Mouse (Mus musculus) forebrain, embryonic 15.5 days (tissue): ENCODE results near the gene Slc39a9. TPM values are rescaled to one million over a fixed set of nuclear protein-coding genes. Genes with fewer than 3 reads are reported as not detected.
A peak's percentile ranks its signal among the peaks of the same experiment; 100 is the strongest.

Experiments
- ATAC-seq: fragments of 200-750 bp; cut with Nextera tagmentation; replicated peaks from 2 replicates; pipeline ENCODE4 v1.8.0; 2017; ENCODE audit warnings: mild to moderate bottlenecking, moderate TSS enrichment, moderate library complexity
- H3K27ac ChIP-seq: fragments of 300-500 bp; sonication (generic); replicated peaks from 2 replicates; pipeline ENCODE4 v1.5.1; 2015; ENCODE audit warnings: mild to moderate bottlenecking, inconsistent platforms
- H3K27me3 ChIP-seq: fragments of 300-500 bp; sonication (generic); 2 replicates; pipeline ENCODE4 v1.6.1; 2015; ENCODE audit warnings: inconsistent platforms
- H3K36me3 ChIP-seq: fragments of 300-500 bp; sonication (generic); 2 replicates; pipeline ENCODE4 v1.6.1; 2015; ENCODE audit warnings: mild to moderate bottlenecking, inconsistent platforms
- H3K4me1 ChIP-seq: fragments of 300-500 bp; sonication (generic); 2 replicates; pipeline ENCODE4 v1.6.1; 2015; ENCODE audit warnings: inconsistent platforms
- H3K4me2 ChIP-seq: fragments of 300-500 bp; sonication (generic); replicated peaks from 2 replicates; pipeline ENCODE4 v1.6.1; 2015; ENCODE audit warnings: mild to moderate bottlenecking, inconsistent platforms
- H3K4me3 ChIP-seq: fragments of 300-500 bp; sonication (generic); 2 replicates; pipeline ENCODE4 v1.5.1; 2015; ENCODE audit warnings: mild to moderate bottlenecking, inconsistent platforms
- H3K9ac ChIP-seq: fragments of 300-500 bp; sonication (generic); replicated peaks from 2 replicates; pipeline ENCODE4 v1.6.1; 2015; ENCODE audit warnings: mild to moderate bottlenecking, inconsistent platforms
- H3K9me3 ChIP-seq: fragments of 300-500 bp; sonication (generic); 2 replicates; pipeline ENCODE4 v1.6.1; 2016; ENCODE audit warnings: inconsistent platforms
- WGBS: fragments of 180-500 bp; shearing (Covaris S2); methylation state at CpG from one replicate; pipeline ENCODE4 v1.1.7; 2015; ENCODE audit warnings: mixed read lengths; 5-methylcytosine and 5-hydroxymethylcytosine counted together
- polyA plus RNA-seq: library from polyadenylated mRNA; unstranded; fragments of >200 nt; fragmentation: Nextera tagmentation; extraction: Ambion mirVana; gene quantifications from 2 replicates; pipeline ENCODE4 v1.2.1, GENCODE M21; 2015

The Slc39a9 gene
- polyA plus RNA-seq, 1 experiment from 2014 or later = 26.0 TPM

DNA sequence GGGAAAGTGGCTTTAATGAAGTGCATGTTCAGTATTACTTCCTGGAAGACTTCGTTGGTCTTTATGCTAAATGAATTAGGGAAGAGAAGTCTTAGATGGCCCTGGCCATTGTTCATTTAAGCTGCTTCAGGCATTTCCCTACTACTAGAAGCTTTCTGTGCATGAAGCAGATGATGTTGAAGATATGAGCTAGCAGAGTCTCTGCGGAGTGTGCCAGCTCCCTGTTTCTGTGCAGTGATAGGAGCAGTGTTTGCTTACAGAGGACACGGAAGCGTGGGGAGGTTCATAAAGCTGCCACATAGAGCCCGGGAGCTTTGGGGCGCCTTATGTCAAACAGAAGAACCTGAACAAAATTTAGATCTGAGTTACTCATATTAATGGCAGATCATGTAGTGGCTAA lies 15.0 kb downstream of the Slc39a9 start:
- WGBS = 80% methylated on average over 6 of the region's 6 CpGs
- Histone ChIP-seq H3K4me1 (peaks cover 16% of the 10 kb centered on the region), H3K9me3 (no peaks in the 10 kb centered on the region), H3K27ac (no peak overlapping the region), H3K9ac (no peak overlapping the region), H3K4me3 (no peak overlapping the region), H3K4me2 (no peak overlapping the region), H3K36me3 (0 out of 2 replicates have a peak, but pooled peaks cover 6% of the 10 kb centered on the region), H3K27me3 (no peaks in the 10 kb centered on the region)
- ATAC-seq = no peak

DNA sequence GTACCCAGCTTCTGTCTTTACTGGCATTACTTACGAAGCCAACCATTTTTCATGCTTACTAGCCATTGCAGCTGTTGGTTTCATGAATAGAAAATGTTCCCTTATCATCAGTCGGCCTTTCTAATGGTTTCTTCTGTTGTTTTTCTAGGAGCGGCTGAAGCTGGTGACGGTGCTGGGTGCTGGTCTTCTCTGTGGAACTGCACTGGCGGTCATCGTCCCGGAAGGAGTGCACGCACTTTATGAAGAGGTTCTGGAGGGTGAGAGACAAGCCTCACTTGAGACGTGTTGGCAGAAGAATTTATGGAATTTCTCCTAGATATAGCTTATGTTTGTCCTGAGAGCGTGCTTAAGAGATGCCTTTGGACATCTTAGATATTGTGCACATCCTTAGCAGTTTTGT lies 18.6 kb downstream of the Slc39a9 start:
- H3K27ac ChIP-seq = no peak overlapping the region
- 95% methylated on average over 10 of the region's 10 CpGs for WGBS
- peaks cover 15% of the 10 kb centered on the region; the same call in 1 of the 2 replicates for H3K36me3 ChIP-seq
- no peak for ATAC-seq
- no peak overlapping the region for H3K9ac ChIP-seq
- no peak overlapping the region for H3K4me2 ChIP-seq
- H3K4me3 ChIP-seq = no peak overlapping the region
- H3K27me3 ChIP-seq = no peaks in the 10 kb centered on the region
- peaks cover 11% of the 10 kb centered on the region for H3K4me1 ChIP-seq
- no peaks in the 10 kb centered on the region for H3K9me3 ChIP-seq

DNA sequence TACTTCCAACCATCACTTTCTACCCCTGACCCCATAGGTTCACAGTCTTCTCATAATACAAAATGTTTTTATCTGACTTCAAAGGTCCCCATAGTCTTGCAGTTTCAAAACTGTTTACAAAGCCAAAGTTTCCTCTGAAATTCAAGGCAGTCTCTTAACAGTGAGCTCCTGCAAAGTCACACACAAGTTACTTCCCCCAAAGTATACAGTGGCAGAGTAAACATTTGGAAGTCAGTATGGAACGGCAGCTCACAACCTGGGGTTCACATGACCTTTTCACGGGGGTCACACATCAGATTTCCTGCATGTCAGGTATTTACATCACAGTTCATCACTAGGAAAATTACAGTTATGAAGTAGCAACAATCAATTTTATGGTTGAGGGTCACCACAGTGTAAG lies 20.3 kb downstream of the Slc39a9 start:
- H3K27ac ChIP-seq = no peak overlapping the region
- H3K4me3 ChIP-seq = no peak overlapping the region
- 92% methylated on average over 2 of the region's 2 CpGs for WGBS
- H3K9ac ChIP-seq = no peak overlapping the region
- no peaks in the 10 kb centered on the region for H3K27me3 ChIP-seq
- H3K9me3 ChIP-seq = no peaks in the 10 kb centered on the region
- H3K4me2 ChIP-seq = no peak overlapping the region
- H3K36me3 ChIP-seq = peaks cover 20% of the 10 kb centered on the region; the same call in 1 of the 2 replicates
- no peak for ATAC-seq
- peaks cover 6% of the 10 kb centered on the region for H3K4me1 ChIP-seq

DNA sequence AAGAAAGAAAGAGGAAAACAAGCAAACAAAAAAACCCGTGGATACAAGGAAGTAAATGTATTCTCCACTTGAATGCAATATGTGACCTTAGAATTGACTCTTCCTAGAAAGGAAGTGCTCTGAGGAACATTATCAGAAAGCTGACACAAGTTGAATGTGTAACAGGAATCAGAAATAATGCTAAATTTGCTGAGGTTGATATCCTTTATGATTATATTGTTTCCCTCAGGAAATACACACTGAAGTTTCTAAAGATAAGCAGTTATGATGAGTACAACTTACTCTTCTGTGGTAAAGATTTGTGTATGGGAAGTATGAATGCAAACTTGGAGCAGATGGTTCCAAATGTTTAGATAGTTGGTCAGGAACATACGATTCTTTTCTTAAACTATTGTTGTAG lies 24.7 kb downstream of the Slc39a9 start:
- Histone ChIP-seq H3K4me2 (no peak overlapping the region), H3K27me3 (no peaks in the 10 kb centered on the region), H3K4me3 (no peak overlapping the region), H3K27ac (no peak overlapping the region), H3K9me3 (no peaks in the 10 kb centered on the region), H3K36me3 (peaks cover 17% of the 10 kb centered on the region), H3K9ac (no peak overlapping the region), H3K4me1 (no peaks in the 10 kb centered on the region)
- 77% methylated on average over 2 of the region's 2 CpGs for WGBS
- ATAC-seq = no peak

DNA sequence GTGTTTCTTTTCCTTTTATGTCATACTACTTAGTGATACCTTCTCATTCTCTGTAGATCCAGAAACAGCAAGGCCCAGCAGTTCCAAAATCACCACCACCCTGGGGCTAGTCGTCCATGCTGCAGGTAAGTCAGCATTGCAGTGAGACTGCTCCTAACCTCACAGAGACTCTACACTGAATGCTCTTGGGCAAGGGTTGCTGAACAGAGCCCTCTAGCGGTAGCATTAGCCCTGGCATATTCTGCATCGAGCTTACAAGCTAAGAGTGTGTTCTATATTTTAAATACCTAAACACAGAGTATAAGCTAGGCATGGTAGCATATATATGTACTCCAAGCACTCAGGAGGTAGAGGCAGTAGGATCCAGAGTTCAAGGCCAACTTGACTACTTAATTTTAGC lies 29.5 kb downstream of the Slc39a9 start:
- 15% methylated on average over 3 of the region's 3 CpGs for WGBS
- peaks cover 30% of the 10 kb centered on the region for H3K36me3 ChIP-seq

DNA sequence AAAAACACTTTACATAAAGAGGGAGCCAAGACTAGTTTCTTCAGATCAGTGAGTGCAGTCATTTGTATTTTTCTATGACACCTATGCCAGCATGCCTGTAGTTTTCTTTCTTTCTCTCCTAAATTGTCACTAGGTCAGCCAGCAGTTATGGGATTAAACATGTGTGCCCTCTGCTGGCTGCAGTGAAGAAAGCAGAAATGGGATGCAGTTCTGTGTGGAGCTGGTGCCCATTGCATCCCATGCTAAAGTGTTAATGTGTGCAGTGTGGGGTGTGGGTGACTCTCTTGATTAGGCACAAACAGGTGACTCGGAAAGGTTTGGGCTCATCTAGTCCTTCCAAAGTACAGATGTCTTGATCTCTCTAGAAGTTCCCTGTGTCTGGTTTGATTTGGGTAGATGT lies 37.7 kb downstream of the Slc39a9 start:
- WGBS = 88% methylated on average over 1 of the region's 1 CpGs
- Histone ChIP-seq H3K27ac (no peak overlapping the region), H3K27me3 (no peaks in the 10 kb centered on the region), H3K9me3 (no peaks in the 10 kb centered on the region), H3K4me3 (no peak overlapping the region), H3K4me1 (no peaks in the 10 kb centered on the region), H3K36me3 (peaks cover 10% of the 10 kb centered on the region), H3K9ac (no peak overlapping the region), H3K4me2 (no peak overlapping the region)
- no peak for ATAC-seq

More for the DNA sequence above, 29.5 kb downstream of the Slc39a9 start:
- ATAC-seq = no peak
- Histone ChIP-seq H3K9me3 (no peaks in the 10 kb centered on the region), H3K4me2 (no peak overlapping the region), H3K4me1 (no peaks in the 10 kb centered on the region), H3K9ac (no peak overlapping the region), H3K4me3 (no peak overlapping the region), H3K27ac (no peak overlapping the region), H3K27me3 (no peaks in the 10 kb centered on the region)

DNA sequence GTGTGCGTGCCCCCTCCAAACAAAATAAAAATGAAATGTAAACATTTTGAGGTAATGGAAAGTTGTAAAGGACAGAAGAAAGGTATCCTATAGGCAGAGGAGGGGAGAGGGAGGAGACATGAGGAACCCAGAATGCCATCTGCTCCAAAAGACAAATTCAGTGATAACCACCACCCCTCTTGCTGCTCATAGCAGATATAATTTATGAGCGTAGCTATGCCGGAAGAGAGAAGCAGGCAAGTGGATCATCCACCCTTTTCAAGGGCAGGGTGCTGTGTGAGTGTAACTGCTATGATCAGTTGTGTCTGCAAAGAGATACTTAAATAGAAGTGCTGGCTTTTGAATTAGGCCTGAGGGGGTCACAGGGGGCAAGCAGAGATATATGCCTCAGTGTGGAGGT lies 39.9 kb downstream of the Slc39a9 start:
- no peak overlapping the region for H3K4me3 ChIP-seq
- ATAC-seq = no peak

DNA sequence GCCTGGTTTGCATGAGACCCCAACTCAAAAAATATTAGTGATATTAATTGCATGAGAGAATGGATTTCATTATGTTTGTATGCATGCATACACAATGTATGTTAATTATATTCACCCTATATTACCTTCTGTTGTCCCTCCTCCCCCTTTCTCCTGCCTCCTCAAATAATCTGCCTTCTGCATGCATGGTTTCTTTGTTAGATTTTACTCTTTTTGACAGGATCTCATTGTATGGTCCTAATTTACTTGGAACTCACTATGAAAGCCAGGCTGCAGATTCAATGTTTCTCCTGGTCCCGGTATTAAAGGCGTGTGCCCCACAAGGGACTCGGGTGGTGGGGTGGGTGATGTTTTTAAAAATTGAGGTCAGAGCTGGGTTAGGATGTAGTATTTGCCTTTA lies 40.6 kb downstream of the Slc39a9 start:
- Histone ChIP-seq H3K4me1 (peaks cover 8% of the 10 kb centered on the region; the same call in 1 of the 2 replicates), H3K36me3 (no peaks in the 10 kb centered on the region; the same call in 1 of the 2 replicates), H3K4me2 (no peak overlapping the region), H3K27ac (no peak overlapping the region), H3K9me3 (no peaks in the 10 kb centered on the region), H3K4me3 (no peak overlapping the region), H3K27me3 (no peaks in the 10 kb centered on the region), H3K9ac (no peak overlapping the region)
- 64% methylated on average over 3 of the region's 3 CpGs for WGBS
- no peak for ATAC-seq

More for the DNA sequence above, 39.9 kb downstream of the Slc39a9 start:
- Histone ChIP-seq H3K27ac (no peak overlapping the region), H3K27me3 (no peaks in the 10 kb centered on the region), H3K9me3 (no peaks in the 10 kb centered on the region), H3K4me2 (no peak overlapping the region), H3K9ac (no peak overlapping the region), H3K36me3 (no peaks in the 10 kb centered on the region; the same call in 1 of the 2 replicates), H3K4me1 (peaks cover 8% of the 10 kb centered on the region; the same call in 1 of the 2 replicates)
- 96% methylated on average over 3 of the region's 3 CpGs for WGBS

DNA sequence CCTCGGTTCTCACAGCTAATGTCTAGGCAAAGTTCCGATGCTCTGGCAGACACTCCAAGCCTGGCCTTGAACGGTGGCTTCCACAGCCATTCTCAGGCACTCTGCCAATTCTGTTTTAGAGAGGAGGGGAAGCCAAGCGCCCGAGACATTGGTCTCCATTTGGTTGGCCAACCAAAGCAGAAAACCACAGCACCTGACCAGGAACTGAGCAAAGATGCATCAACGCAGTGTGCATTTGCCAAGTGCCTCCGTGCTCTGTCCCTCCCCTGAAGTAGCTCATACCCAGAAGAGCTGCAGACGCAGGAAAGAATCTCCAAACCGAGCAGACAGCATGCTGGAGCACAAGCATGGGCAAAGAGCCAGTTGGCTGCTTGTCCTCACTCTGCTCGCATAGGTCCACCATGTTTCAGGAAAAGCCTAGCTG lies 44.1 kb downstream of the Slc39a9 start:
- WGBS = 49% methylated on average over 10 of the region's 10 CpGs
- Histone ChIP-seq H3K4me2 (no peak overlapping the region), H3K4me3 (no peak overlapping the region)

DNA sequence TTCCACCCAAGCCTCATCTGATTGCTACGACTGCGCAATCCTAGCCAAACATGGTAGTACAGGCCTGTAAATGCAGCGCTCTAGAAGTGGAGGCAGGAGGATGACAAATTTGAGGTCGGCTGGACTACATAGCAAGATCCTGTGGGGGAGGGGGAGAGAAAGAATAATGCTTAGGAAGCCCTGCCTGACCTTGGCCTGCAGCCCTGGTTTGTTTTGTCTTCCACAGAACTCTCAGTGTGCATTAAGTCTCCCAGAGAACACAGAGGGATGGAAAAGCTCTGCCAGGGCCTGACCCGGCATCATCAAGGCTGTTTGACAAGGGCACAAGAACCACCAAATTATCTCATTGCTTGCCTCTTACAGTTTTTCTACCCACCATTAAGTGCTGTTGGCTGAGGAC lies 46.0 kb downstream of the Slc39a9 start:
- H3K4me3 ChIP-seq = no peak overlapping the region
- H3K4me2 ChIP-seq = no peak overlapping the region
- H3K36me3 ChIP-seq = no peaks in the 10 kb centered on the region
- peaks cover 25% of the 10 kb centered on the region for H3K4me1 ChIP-seq
- 65% methylated on average over 5 of the region's 5 CpGs for WGBS
- H3K9ac ChIP-seq = no peak overlapping the region
- no peak for ATAC-seq
- no peaks in the 10 kb centered on the region for H3K9me3 ChIP-seq
- no peak overlapping the region for H3K27ac ChIP-seq
- peaks cover 38% of the 10 kb centered on the region for H3K27me3 ChIP-seq

More for the DNA sequence above, 44.1 kb downstream of the Slc39a9 start:
- H3K36me3 ChIP-seq = no peaks in the 10 kb centered on the region
- no peak overlapping the region for H3K9ac ChIP-seq
- peaks cover 23% of the 10 kb centered on the region for H3K27me3 ChIP-seq
- H3K4me1 ChIP-seq = peaks cover 22% of the 10 kb centered on the region
- no peaks in the 10 kb centered on the region for H3K9me3 ChIP-seq
- ATAC-seq = peak; percentile 67
- 0 out of 2 replicates have a peak overlapping the region, but pooled peaks have one; percentile 19 for H3K27ac ChIP-seq

DNA sequence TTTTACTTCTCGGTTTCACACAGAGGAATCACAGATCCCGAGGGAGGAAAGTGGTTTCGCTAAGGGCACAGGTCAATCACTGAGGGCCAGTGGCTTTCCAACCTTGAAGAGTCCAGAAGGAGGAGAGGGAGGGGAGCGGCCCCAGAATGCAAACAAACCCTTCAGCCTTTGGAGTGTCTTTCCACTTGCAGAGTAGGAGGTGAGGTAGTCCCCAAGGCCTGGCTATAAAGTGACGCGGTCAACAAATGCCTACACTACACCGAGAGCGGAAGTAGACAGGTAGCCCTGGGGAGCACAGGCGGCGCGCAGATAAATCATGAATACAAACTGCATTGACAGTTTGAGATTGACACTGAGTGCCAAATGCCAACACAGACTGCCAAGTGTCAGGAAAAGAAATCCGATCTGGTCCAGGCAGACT lies 48.0 kb downstream of the Slc39a9 start:
- Histone ChIP-seq H3K4me2 (peak overlapping the region; percentile 52; the same call in 1 of the 2 replicates), H3K9ac (no peak overlapping the region), H3K9me3 (no peaks in the 10 kb centered on the region), H3K27ac (no peak overlapping the region), H3K4me1 (peaks cover 25% of the 10 kb centered on the region), H3K4me3 (peak overlapping the region; percentile 36; the same call in 1 of the 2 replicates), H3K27me3 (peaks cover 42% of the 10 kb centered on the region), H3K36me3 (no peaks in the 10 kb centered on the region)
- WGBS = 11% methylated on average over 12 of the region's 12 CpGs
- ATAC-seq = no peak

DNA sequence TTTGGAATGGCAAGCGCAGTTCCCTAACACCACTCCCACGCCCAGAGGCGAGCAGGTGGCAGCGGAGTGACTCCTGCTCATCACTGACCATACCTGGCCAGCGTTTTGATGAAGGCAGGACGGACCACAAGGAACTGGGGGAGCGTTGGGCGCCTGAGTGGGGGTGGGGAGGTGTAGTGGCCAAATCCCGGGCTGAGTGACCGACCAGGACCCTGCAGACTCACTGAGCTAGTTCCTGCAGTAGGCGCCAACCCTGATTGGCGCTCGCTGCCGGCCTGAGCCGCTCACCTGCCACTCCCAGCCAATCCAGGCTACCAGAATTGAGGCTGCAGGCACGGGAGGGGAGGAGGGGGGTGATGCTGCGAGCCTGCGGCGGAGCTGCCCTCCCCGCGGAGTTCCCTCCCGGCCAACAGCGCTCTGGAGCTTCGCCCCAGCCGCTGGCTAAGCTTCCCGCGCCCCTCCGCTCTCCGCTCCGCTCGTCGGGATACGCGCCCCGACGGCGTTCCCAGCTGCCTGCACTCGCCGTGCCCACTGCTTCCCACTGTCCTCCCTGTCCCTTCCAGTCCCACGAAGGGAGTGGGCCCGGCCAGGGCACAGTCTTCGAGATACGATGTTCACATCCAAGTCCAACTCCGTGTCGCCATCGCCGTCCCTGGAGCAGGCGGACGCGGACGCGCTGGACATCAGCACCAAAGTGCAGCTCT lies 48.7 kb downstream of the Slc39a9 start, which contains the start of gene Plekhd1:
Gene Plekhd1 (plus strand): TSS at position 323 of the 704 bp plus-strand sequence.
- no peaks in the 10 kb centered on the region for H3K9me3 ChIP-seq
- no peak within 1 kb of the TSS for H3K27ac ChIP-seq
- peak within 1 kb of the TSS; percentile 14; the same call in 1 of the 2 replicates for H3K9ac ChIP-seq
- H3K4me3 ChIP-seq = peak within 1 kb of the TSS; percentile 36
- H3K4me1 ChIP-seq = peaks cover 22% of the 10 kb centered on the region
- WGBS = 1% methylated on average over 48 of the region's 52 CpGs
- H3K27me3 ChIP-seq = peaks cover 42% of the 10 kb centered on the region
- H3K4me2 ChIP-seq = peak within 1 kb of the TSS; percentile 52
- no peaks in the 10 kb centered on the region for H3K36me3 ChIP-seq
- peak; percentile 62; the same call in 1 of the 2 replicates for ATAC-seq
